Mouse (Mus musculus) testis, adult 2 months (tissue): ENCODE results near the gene Phldb2.

Experiments
- CTCF ChIP-seq: fragments of 200-500 bp; IDR thresholded peaks from 2 replicates; pipeline ENCODE4 v1.5.1; 2012; ENCODE audit warnings: low read depth, mild to moderate bottlenecking, inconsistent platforms, low read length, moderate library complexity; ENCODE audit not compliant: control insufficient read depth, insufficient read depth, insufficient replicate concordance
- POLR2A ChIP-seq: fragments of 200-500 bp; IDR thresholded peaks from 2 replicates; pipeline ENCODE4 v1.6.1; 2012; ENCODE audit warnings: low read depth, mild to moderate bottlenecking, inconsistent platforms, low read length, moderate library complexity; ENCODE audit not compliant: control insufficient read depth

DNA sequence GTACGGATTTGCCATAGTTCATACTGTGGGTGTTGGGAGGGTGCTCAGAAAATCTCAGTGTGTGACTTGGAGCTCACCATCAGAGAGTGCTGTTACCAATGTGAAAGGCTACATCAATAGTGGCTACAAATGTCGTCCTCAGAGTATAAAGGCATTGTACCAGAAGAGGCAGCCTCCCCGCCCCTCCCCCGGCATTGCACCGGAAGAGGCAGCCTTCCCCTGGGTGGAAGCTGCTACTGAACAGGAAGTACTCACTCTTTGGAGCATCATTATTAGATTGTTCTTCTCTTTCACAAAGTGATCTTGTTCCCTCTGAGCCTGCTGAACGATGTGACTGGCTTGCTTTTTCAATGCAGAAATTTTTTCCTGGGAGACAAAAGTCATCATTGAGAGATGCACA, 173.4 kb downstream of the Phldb2 start:
- no peak for TF ChIP-seq CTCF
- no peak for TF ChIP-seq POLR2A
